Mouse (Mus musculus): ENCODE data around the gene Trim14. TPM values are rescaled to one million over a fixed set of nuclear protein-coding genes. Genes with fewer than 3 reads are reported as not detected.

The Trim14 gene
- polyA plus RNA-seq, 1 experiment from 2014 or later = 11.4 TPM

DNA sequence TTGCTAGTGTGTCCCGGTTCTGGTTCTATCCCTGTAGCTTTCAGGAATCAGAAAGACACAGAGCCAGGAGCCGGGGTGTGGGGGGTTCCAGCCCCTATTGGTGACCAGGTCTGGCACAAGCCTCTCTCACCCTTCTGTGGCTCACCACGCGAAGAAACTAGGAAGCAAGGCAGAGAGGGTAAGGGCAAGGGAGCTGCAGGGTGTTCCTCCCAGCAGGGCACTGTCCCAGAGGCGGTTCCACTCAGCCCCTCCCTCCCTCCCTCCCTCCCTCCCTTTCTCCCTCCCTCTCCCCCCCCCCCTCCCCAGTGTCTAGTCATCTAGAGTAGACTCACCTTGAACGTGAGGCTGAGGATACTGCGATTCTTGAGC lies 8.4 kb downstream of the Trim14 start:
- 5% methylated on average over 7 of the region's 7 CpGs for WGBS
- H3K4me2 ChIP-seq (ENCODE audit: low read length) = peak overlapping the region; percentile 59
- H3K9ac ChIP-seq (ENCODE audit: low read length) = peak overlapping the region; percentile 32
- DNase-seq (ENCODE audit: low spot score) (peak; percentile 71), ATAC-seq (replicated peaks; ENCODE audit: low FRiP score, low TSS enrichment, low read depth) (peak; percentile 60; the same call in 1 of the 2 replicates)
- no peaks in the 10 kb centered on the region for H3K9me3 ChIP-seq (ENCODE audit: control insufficient read depth, low read length)
- no peaks in the 10 kb centered on the region for H3K36me3 ChIP-seq (ENCODE audit: control insufficient read depth, insufficient read depth, low read length)
- H3K27ac ChIP-seq (ENCODE audit: low read depth) = no peak overlapping the region
- peaks cover 2% of the 10 kb centered on the region; the same call in 1 of the 2 replicates for H3K27me3 ChIP-seq (replicated peaks; ENCODE audit: control insufficient read depth, insufficient read depth, low read length)
- peaks cover 5% of the 10 kb centered on the region; the same call in 1 of the 2 replicates for H3K4me1 ChIP-seq (replicated peaks; ENCODE audit: control insufficient read depth, insufficient read depth, low read length)
- H3K4me3 ChIP-seq (ENCODE audit: low read depth, low read length) = peak overlapping the region; percentile 26

DNA sequence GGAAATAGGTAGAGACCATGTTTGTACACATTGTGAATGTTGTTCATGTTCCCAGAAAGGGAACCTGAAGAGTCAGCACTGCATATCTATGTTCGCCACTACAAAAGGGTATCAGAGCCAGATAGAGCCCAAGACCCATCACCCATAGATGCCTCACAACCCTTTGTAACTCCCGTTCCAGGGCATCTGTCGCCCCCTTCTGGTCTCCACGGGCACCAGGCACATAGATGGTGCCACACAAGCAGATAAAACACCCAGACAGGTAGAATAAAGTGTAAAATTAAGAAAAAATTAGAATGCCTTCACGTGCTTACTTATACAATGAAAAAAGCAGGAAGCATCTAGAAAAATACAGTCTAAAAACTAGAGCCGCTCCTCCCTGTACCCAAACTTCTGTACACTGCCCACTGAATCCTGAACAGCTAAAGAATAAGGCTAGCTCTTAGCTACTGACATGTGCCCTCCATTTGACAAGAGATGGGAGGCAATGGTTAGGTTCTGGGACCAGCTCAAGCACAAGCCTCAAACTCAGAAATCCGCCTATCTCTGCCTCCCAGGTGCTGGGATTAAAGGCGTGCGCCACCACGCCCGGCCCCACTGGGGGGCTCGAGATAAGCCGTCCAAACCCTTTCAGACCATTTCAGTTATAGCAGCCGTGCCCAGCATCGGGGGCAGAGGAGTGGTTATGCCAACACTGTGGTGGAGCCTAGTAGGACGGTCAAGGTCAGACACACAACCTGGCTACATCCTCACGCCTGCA lies 9.0 kb downstream of the Trim14 start:
- H3K36me3 ChIP-seq (ENCODE audit: control insufficient read depth, insufficient read depth, low read length) = no peaks in the 10 kb centered on the region
- H3K9me3 ChIP-seq (ENCODE audit: control insufficient read depth, low read length) = no peaks in the 10 kb centered on the region
- H3K27me3 ChIP-seq (replicated peaks; ENCODE audit: control insufficient read depth, insufficient read depth, low read length) = no peaks in the 10 kb centered on the region
- 33% methylated on average over 17 of the region's 17 CpGs for WGBS
- peak overlapping the region; percentile 59 for H3K4me2 ChIP-seq (ENCODE audit: low read length)
- peaks cover 5% of the 10 kb centered on the region; the same call in 1 of the 2 replicates for H3K4me1 ChIP-seq (replicated peaks; ENCODE audit: control insufficient read depth, insufficient read depth, low read length)
- no peak for DNase-seq (ENCODE audit: low spot score)
- no peak overlapping the region for H3K27ac ChIP-seq (ENCODE audit: low read depth)
- peak overlapping the region; percentile 26 for H3K4me3 ChIP-seq (ENCODE audit: low read depth, low read length)
- peak overlapping the region; percentile 32 for H3K9ac ChIP-seq (ENCODE audit: low read length)
- ATAC-seq (replicated peaks; ENCODE audit: low FRiP score, low TSS enrichment, low read depth) = no peak

GRCm38 (mm10) chr4:46526226-46526625 lies 9.7 kb downstream of the Trim14 start:
- ATAC-seq (replicated peaks; ENCODE audit: low FRiP score, low TSS enrichment, low read depth) (no peak), DNase-seq (ENCODE audit: low spot score) (no peak)
- Histone ChIP-seq H3K27ac (ENCODE audit: low read depth) (no peak overlapping the region), H3K4me2 (ENCODE audit: low read length) (no peak overlapping the region), H3K36me3 (ENCODE audit: control insufficient read depth, insufficient read depth, low read length) (no peaks in the 10 kb centered on the region), H3K9me3 (ENCODE audit: control insufficient read depth, low read length) (no peaks in the 10 kb centered on the region), H3K9ac (ENCODE audit: low read length) (no peak overlapping the region), H3K27me3 (replicated peaks; ENCODE audit: control insufficient read depth, insufficient read depth, low read length) (no peaks in the 10 kb centered on the region), H3K4me3 (ENCODE audit: low read depth, low read length) (no peak overlapping the region), H3K4me1 (replicated peaks; ENCODE audit: control insufficient read depth, insufficient read depth, low read length) (peaks cover 5% of the 10 kb centered on the region; the same call in 1 of the 2 replicates)
- 93% methylated on average over 3 of the region's 3 CpGs for WGBS

- ATAC-seq (replicated peaks; ENCODE audit: low FRiP score, low TSS enrichment, low read depth) (no peak), DNase-seq (ENCODE audit: low spot score) (no peak)
- Histone ChIP-seq H3K9me3 (ENCODE audit: control insufficient read depth, low read length) (no peaks in the 10 kb centered on the region), H3K9ac (ENCODE audit: low read length) (no peak overlapping the region), H3K4me2 (ENCODE audit: low read length) (no peak overlapping the region), H3K36me3 (ENCODE audit: control insufficient read depth, insufficient read depth, low read length) (no peaks in the 10 kb centered on the region), H3K27ac (ENCODE audit: low read depth) (no peak overlapping the region), H3K4me1 (replicated peaks; ENCODE audit: control insufficient read depth, insufficient read depth, low read length) (peaks cover 5% of the 10 kb centered on the region; the same call in 1 of the 2 replicates), H3K4me3 (ENCODE audit: low read depth, low read length) (no peak overlapping the region), H3K27me3 (replicated peaks; ENCODE audit: control insufficient read depth, insufficient read depth, low read length) (no peaks in the 10 kb centered on the region)
- WGBS = 82% methylated on average over 4 of the region's 4 CpGs
These were observed 12.6 kb downstream of the Trim14 start for GRCm38 (mm10) chr4:46523324-46523723.

- H3K27ac ChIP-seq (ENCODE audit: low read depth) = no peak overlapping the region
- no peaks in the 10 kb centered on the region for H3K4me1 ChIP-seq (replicated peaks; ENCODE audit: control insufficient read depth, insufficient read depth, low read length)
- DNase-seq (ENCODE audit: low spot score) (no peak), ATAC-seq (replicated peaks; ENCODE audit: low FRiP score, low TSS enrichment, low read depth) (no peak)
- H3K36me3 ChIP-seq (ENCODE audit: control insufficient read depth, insufficient read depth, low read length) = no peaks in the 10 kb centered on the region
- no peak overlapping the region for H3K9ac ChIP-seq (ENCODE audit: low read length)
- H3K27me3 ChIP-seq (replicated peaks; ENCODE audit: control insufficient read depth, insufficient read depth, low read length) = no peaks in the 10 kb centered on the region
- H3K4me2 ChIP-seq (ENCODE audit: low read length) = no peak overlapping the region
- no peaks in the 10 kb centered on the region for H3K9me3 ChIP-seq (ENCODE audit: control insufficient read depth, low read length)
- no peak overlapping the region for H3K4me3 ChIP-seq (ENCODE audit: low read depth, low read length)
- 79% methylated on average over 10 of the region's 10 CpGs for WGBS
These were observed 14.5 kb downstream of the Trim14 start for GRCm38 (mm10) chr4:46521457-46521856.

DNA sequence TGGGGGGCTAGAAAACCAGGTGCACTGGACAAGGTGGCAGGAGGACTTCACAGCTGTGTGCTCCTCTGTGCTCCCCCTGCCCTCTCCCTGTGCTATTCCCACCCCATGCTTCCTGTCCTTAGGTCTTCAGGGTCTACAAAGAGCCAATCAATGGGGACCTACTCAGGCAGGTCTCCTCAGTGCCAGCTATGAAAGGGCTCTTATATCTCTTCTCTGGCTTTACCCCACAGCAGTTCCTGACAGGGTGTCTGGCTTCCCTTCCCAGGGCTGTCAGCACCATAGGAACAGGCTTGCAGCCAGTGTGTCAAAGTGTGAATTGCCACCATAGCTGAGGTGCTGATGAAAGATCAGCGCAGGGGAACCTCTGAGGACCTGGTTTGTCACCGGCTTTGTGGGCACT lies 15.4 kb downstream of the Trim14 start:
- H3K4me2 ChIP-seq (ENCODE audit: low read length) = no peak overlapping the region
- H3K27ac ChIP-seq (ENCODE audit: low read depth) = no peak overlapping the region
- DNase-seq (ENCODE audit: low spot score) = no peak
- H3K4me3 ChIP-seq (ENCODE audit: low read depth, low read length) = no peak overlapping the region
- no peak overlapping the region for H3K9ac ChIP-seq (ENCODE audit: low read length)
- WGBS = 72% methylated on average over 2 of the region's 2 CpGs
- H3K9me3 ChIP-seq (ENCODE audit: control insufficient read depth, low read length) = no peaks in the 10 kb centered on the region
- no peaks in the 10 kb centered on the region for H3K4me1 ChIP-seq (replicated peaks; ENCODE audit: control insufficient read depth, insufficient read depth, low read length)
- H3K36me3 ChIP-seq (ENCODE audit: control insufficient read depth, insufficient read depth, low read length) = no peaks in the 10 kb centered on the region
- ATAC-seq (replicated peaks; ENCODE audit: low FRiP score, low TSS enrichment, low read depth) = no peak
- no peaks in the 10 kb centered on the region for H3K27me3 ChIP-seq (replicated peaks; ENCODE audit: control insufficient read depth, insufficient read depth, low read length)

- Histone ChIP-seq H3K36me3 (ENCODE audit: control insufficient read depth, insufficient read depth, low read length) (peaks cover 19% of the 10 kb centered on the region; the same call in 1 of the 2 replicates), H3K4me2 (ENCODE audit: low read length) (peak overlapping the region; percentile 91), H3K4me1 (replicated peaks; ENCODE audit: control insufficient read depth, insufficient read depth, low read length) (no peaks in the 10 kb centered on the region; the same call in 1 of the 2 replicates), H3K4me3 (ENCODE audit: low read depth, low read length) (peak overlapping the region; percentile 61), H3K9me3 (ENCODE audit: control insufficient read depth, low read length) (no peaks in the 10 kb centered on the region), H3K27ac (ENCODE audit: low read depth) (no peak overlapping the region; the same call in 1 of the 2 replicates), H3K27me3 (replicated peaks; ENCODE audit: control insufficient read depth, insufficient read depth, low read length) (peaks cover 12% of the 10 kb centered on the region), H3K9ac (ENCODE audit: low read length) (no peak overlapping the region)
- peak; percentile 86 for DNase-seq (ENCODE audit: low spot score)
- ATAC-seq (replicated peaks; ENCODE audit: low FRiP score, low TSS enrichment, low read depth) = peak; percentile 67
- WGBS = 11% methylated on average over 16 of the region's 16 CpGs
These were observed 28.0 kb downstream of the Trim14 start for GRCm38 (mm10) chr4:46507736-46508460.

- under 1% methylated on average over 82 of the region's 94 CpGs for WGBS
These were observed 28.9 kb downstream of the Trim14 start for GRCm38 (mm10) chr4:46506801-46507610.

More at GRCm38 (mm10) chr4:46506801-46507610, 28.9 kb downstream of the Trim14 start:
- Histone ChIP-seq H3K4me2 (ENCODE audit: low read length) (peak overlapping the region; percentile 91), H3K27ac (ENCODE audit: low read depth) (no peak overlapping the region), H3K4me3 (ENCODE audit: low read depth, low read length) (peak overlapping the region; percentile 61), H3K9ac (ENCODE audit: low read length) (peak overlapping the region; percentile 48), H3K27me3 (replicated peaks; ENCODE audit: control insufficient read depth, insufficient read depth, low read length) (peaks cover 12% of the 10 kb centered on the region), H3K9me3 (ENCODE audit: control insufficient read depth, low read length) (no peaks in the 10 kb centered on the region), H3K36me3 (ENCODE audit: control insufficient read depth, insufficient read depth, low read length) (peaks cover 28% of the 10 kb centered on the region), H3K4me1 (replicated peaks; ENCODE audit: control insufficient read depth, insufficient read depth, low read length) (no peaks in the 10 kb centered on the region; the same call in 1 of the 2 replicates)
- peak; percentile 96 for DNase-seq (ENCODE audit: low spot score)
- ATAC-seq (replicated peaks; ENCODE audit: low FRiP score, low TSS enrichment, low read depth) = peak; percentile 93

Measured in intestine, embryonic 14.5 days (tissue).